ENCODE assay signal across 9 mouse cellular contexts in genomic region chr2:161498449-161499096, GRCm38 (mm10).
DNase-seq lines count a peak whose midpoint lies in the region; ATAC-seq lines count a peak whose summit lies in the region.
"Had no signal": no experiment of that assay in that cellular context is flagged by ENCODE, and none has a peak within 500 bp of the region (broad histone marks: within the 10 kb centered on the region; RNA-seq: fewer than 3 reads in every experiment).

No protein-coding gene starts in this region.

- no peaks in the 10 kb centered on the region for H3K9me3 ChIP-seq in lung, embryonic 16.5 days (ENCODE audit: control insufficient read depth, low read length)
- H3K9me3 ChIP-seq in intestine, embryonic 16.5 days (ENCODE audit: control insufficient read depth, low read length), result no peaks in the 10 kb centered on the region
- no peaks in the 10 kb centered on the region for H3K9me3 ChIP-seq in stomach, embryonic 14.5 days (ENCODE audit: control insufficient read depth, low read depth, low read length)

- no peaks in the 10 kb centered on the region for H3K27me3 ChIP-seq in lung, embryonic 16.5 days (ENCODE audit: control insufficient read depth, insufficient read depth, low read depth, low read length)
- H3K27me3 ChIP-seq in intestine, embryonic 16.5 days (replicated peaks; ENCODE audit: control insufficient read depth, insufficient read depth, low read length), result no peaks in the 10 kb centered on the region
- no peaks in the 10 kb centered on the region for H3K27me3 ChIP-seq in stomach, embryonic 14.5 days (ENCODE audit: control insufficient read depth, insufficient read depth, low read length)

- H3K36me3 ChIP-seq in lung, embryonic 16.5 days (ENCODE audit: control insufficient read depth, insufficient read depth, low read length), result no peaks in the 10 kb centered on the region
- no peaks in the 10 kb centered on the region for H3K36me3 ChIP-seq in intestine, embryonic 16.5 days (ENCODE audit: control insufficient read depth, insufficient read depth, low read length)
- no peaks in the 10 kb centered on the region for H3K36me3 ChIP-seq in stomach, embryonic 14.5 days (ENCODE audit: control insufficient read depth, insufficient read depth, low read length)

- ATAC-seq in cerebellum, adult (ENCODE audit: insufficient number of reproducible peaks, low FRiP score, low TSS enrichment), result peak; percentile 66
- ATAC-seq in lung, embryonic 16.5 days (ENCODE audit: low read depth), result no peak
- ATAC-seq in intestine, embryonic 16.5 days, result no peak
- no peak for ATAC-seq in stomach, embryonic 14.5 days (ENCODE audit: insufficient number of reproducible peaks, insufficient read depth, low FRiP score, low read depth)
- no peak for ATAC-seq in erythroid progenitor cell, adult 5-6 weeks (replicated peaks; ENCODE audit: low FRiP score, poor library complexity, severe bottlenecking)

- H3K4me1 ChIP-seq in lung, embryonic 16.5 days (replicated peaks; ENCODE audit: control insufficient read depth, insufficient read depth, low read length), result no peaks in the 10 kb centered on the region
- no peaks in the 10 kb centered on the region for H3K4me1 ChIP-seq in intestine, embryonic 16.5 days (ENCODE audit: control insufficient read depth, insufficient read depth, low read length)
- H3K4me1 ChIP-seq in stomach, embryonic 14.5 days (ENCODE audit: control insufficient read depth, insufficient read depth, low read length), result peaks cover 7% of the 10 kb centered on the region; the same call in 1 of the 2 replicates

- 19% methylated on average over 13 of the region's 13 CpGs for WGBS in lung, embryonic 16.5 days
- WGBS in intestine, embryonic 16.5 days, result 14% methylated on average over 13 of the region's 13 CpGs
- WGBS in stomach, embryonic 14.5 days, result 21% methylated on average over 13 of the region's 13 CpGs

- peak overlapping the region; percentile 3; the same call in 1 of the 2 replicates for H3K4me3 ChIP-seq in lung, embryonic 16.5 days (ENCODE audit: low read length)
- no peak overlapping the region for H3K4me3 ChIP-seq in intestine, embryonic 16.5 days (ENCODE audit: low read length)
- no peak overlapping the region for H3K4me3 ChIP-seq in stomach, embryonic 14.5 days (ENCODE audit: low read depth, low read length)

- peak overlapping the region; percentile 48 for H3K4me2 ChIP-seq in lung, embryonic 16.5 days (ENCODE audit: low read depth, low read length)
- peak overlapping the region; percentile 30 for H3K4me2 ChIP-seq in intestine, embryonic 16.5 days (ENCODE audit: low read depth, low read length)
- H3K4me2 ChIP-seq in stomach, embryonic 14.5 days (replicated peaks; ENCODE audit: low read depth, low read length), result peak overlapping the region; percentile 42

- H3K9ac ChIP-seq in lung, embryonic 16.5 days (ENCODE audit: low read length), result no peak overlapping the region
- H3K9ac ChIP-seq in intestine, embryonic 16.5 days (ENCODE audit: low read depth, low read length), result no peak overlapping the region
- H3K9ac ChIP-seq in stomach, embryonic 14.5 days (replicated peaks; ENCODE audit: low read depth, low read length), result no peak overlapping the region

- no peak overlapping the region for H3K27ac ChIP-seq in lung, embryonic 16.5 days (ENCODE audit: low read length)
- H3K27ac ChIP-seq in intestine, embryonic 16.5 days (ENCODE audit: low read length), result no peak overlapping the region
- H3K27ac ChIP-seq in stomach, embryonic 14.5 days (ENCODE audit: low read length), result no peak overlapping the region

- DNase-seq in cerebellum, adult 9-11 months, result no peak
- no peak for DNase-seq in lung, postnatal 4 days
- DNase-seq in testis, postnatal 10 days (ENCODE audit: low spot score), result no peak
- DNase-seq: adrenal gland, postnatal 10 days had no signal
